Mouse (Mus musculus) T-helper 17 cell (primary cell): ENCODE data around the gene H2-Q7.
"Not testable (repeated sequence)": the region's sequence is repeated elsewhere in the genome, so short reads cannot be mapped to it uniquely, and the experiment has no call there.

Experiments used
- in situ Hi-C, 2 experiments: fragments of 300-600 bp; cut with MboI, MseI; formaldehyde crosslinking; loops; 1 replicate in 1 of 2; 2 replicates in 1 of 2; pipeline ENCODE4 v1.15.1; 2025; ENCODE audit warnings: high pct_unique_total_duplicates in 2 of 2

The H2-Q7 gene

GRCm38 (mm10) chr17:35432167-35432566 lies 6.8 kb upstream of the H2-Q7 start:
- in situ Hi-C loops, result loop anchor here in 1 of 2 experiments (5.0 kb wide), 1 partner anchor 135 kb away; no protein-coding TSS in a partner anchor

GRCm38 (mm10) chr17:35434836-35435235 lies 4.1 kb upstream of the H2-Q7 start:
- in situ Hi-C loops, result loop anchor here in 1 of 2 experiments (5.0 kb wide), 1 partner anchor 138 kb away; no protein-coding TSS in a partner anchor

GRCm38 (mm10) chr17:35435577-35435976 lies 3.4 kb upstream of the H2-Q7 start:
- in situ Hi-C loops, result not testable (repeated sequence)

GRCm38 (mm10) chr17:35437386-35437936 lies 1.5 kb upstream of the H2-Q7 start:
- in situ Hi-C loops, result not testable (repeated sequence)

- in situ Hi-C loops, result not testable (repeated sequence)
Measured at GRCm38 (mm10) chr17:35438395-35438794, 560 bp upstream of the H2-Q7 start.

GRCm38 (mm10) chr17:35439295-35439747 lies 366 bp downstream of the H2-Q7 start:
- in situ Hi-C loops, result not testable (repeated sequence)

GRCm38 (mm10) chr17:35439925-35440645 lies 1.1 kb downstream of the H2-Q7 start:
- in situ Hi-C loops, result loop anchor here (5.0 kb wide), 1 partner anchor 43 kb away; no protein-coding TSS in a partner anchor

GRCm38 (mm10) chr17:35442376-35442775 lies 3.4 kb downstream of the H2-Q7 start:
- in situ Hi-C loops, result loop anchor here (5.0 kb wide), 1 partner anchor 45 kb away; no protein-coding TSS in a partner anchor

- in situ Hi-C loops, result loop anchor here (5.0 kb wide), 1 partner anchor 47 kb away; no protein-coding TSS in a partner anchor
Measured at GRCm38 (mm10) chr17:35444510-35444909, 5.6 kb downstream of the H2-Q7 start.

- in situ Hi-C loops, result loop anchor here (5.0 to 10.0 kb wide), 3 partner anchors 36 to 1473 kb away; partner anchors contain the start of gene H2-Q6 (in 1 of the 2)
Measured at GRCm38 (mm10) chr17:35458247-35458646, 19.3 kb downstream of the H2-Q7 start.

- in situ Hi-C loops, result loop anchor here in 1 of 2 experiments (10.0 kb wide), 1 partner anchor 46 kb away; no protein-coding TSS in a partner anchor
Measured at GRCm38 (mm10) chr17:35460513-35461341, 21.8 kb downstream of the H2-Q7 start.

- in situ Hi-C loops, result loop anchor here in 1 of 2 experiments (10.0 kb wide), 1 partner anchor 51 kb away; no protein-coding TSS in a partner anchor
Measured at GRCm38 (mm10) chr17:35465651-35466050, 26.7 kb downstream of the H2-Q7 start.

GRCm38 (mm10) chr17:35468936-35469335 lies 30.0 kb downstream of the H2-Q7 start:
- in situ Hi-C loops, result loop anchor here in 1 of 2 experiments (10.0 kb wide), 1 partner anchor 54 kb away; no protein-coding TSS in a partner anchor

GRCm38 (mm10) chr17:35469842-35470751 lies 31.1 kb downstream of the H2-Q7 start, which contains the start of gene H2-Q10:
Gene H2-Q10 (plus strand): TSS chr17:35470089.
- in situ Hi-C loops, result loop anchor here (5.0 to 10.0 kb wide), 3 partner anchors 55 to 1473 kb away; no protein-coding TSS in a partner anchor

GRCm38 (mm10) chr17:35484066-35484465 lies 45.1 kb downstream of the H2-Q7 start:
- in situ Hi-C loops, result no loop called here

- in situ Hi-C loops, result no loop called here
Measured at GRCm38 (mm10) chr17:35485702-35486101, 46.7 kb downstream of the H2-Q7 start.

- in situ Hi-C loops, result no loop called here
Measured at GRCm38 (mm10) chr17:35486726-35487125, 47.8 kb downstream of the H2-Q7 start.

GRCm38 (mm10) chr17:35488041-35488440 lies 49.1 kb downstream of the H2-Q7 start:
- in situ Hi-C loops, result no loop called here

GRCm38 (mm10) chr17:35490320-35490719 lies 51.4 kb downstream of the H2-Q7 start:
- in situ Hi-C loops, result no loop called here
